Mouse (Mus musculus) neural tube, embryonic 14.5 days (tissue): ENCODE results near the gene Zfp346. TPM values are rescaled to one million over a fixed set of nuclear protein-coding genes. Genes with fewer than 3 reads are reported as not detected.

ENCODE experiments used
- ATAC-seq: fragments of 200-750 bp; cut with Nextera tagmentation; 2 replicates; pipeline ENCODE4 v1.8.0; 2017; ENCODE audit warnings: low read depth, mild to moderate bottlenecking, moderate TSS enrichment, moderate library complexity
- H3K27ac ChIP-seq: fragments of 300-500 bp; sonication (generic); 2 replicates; pipeline ENCODE4 v1.5.1; 2014; ENCODE audit warnings: low read depth, mild to moderate bottlenecking, control low read depth, low read length, moderate library complexity, mixed read lengths
- H3K27me3 ChIP-seq: fragments of 300-500 bp; sonication (generic); 2 replicates; pipeline ENCODE4 v1.6.1; 2014; ENCODE audit warnings: low read length; ENCODE audit not compliant: control insufficient read depth, insufficient read depth
- H3K36me3 ChIP-seq: fragments of 300-500 bp; sonication (generic); 2 replicates; pipeline ENCODE4 v1.6.1; 2014; ENCODE audit warnings: low read length, mixed read lengths; ENCODE audit not compliant: control insufficient read depth, insufficient read depth
- H3K4me1 ChIP-seq: fragments of 300-500 bp; sonication (generic); 2 replicates; pipeline ENCODE4 v1.6.1; 2014; ENCODE audit warnings: low read length; ENCODE audit not compliant: control insufficient read depth, insufficient read depth
- H3K4me2 ChIP-seq: fragments of 300-500 bp; sonication (generic); 2 replicates; pipeline ENCODE4 v1.6.1; 2014; ENCODE audit warnings: mild to moderate bottlenecking, low read depth, low read length, control low read depth
- H3K4me3 ChIP-seq: fragments of 300-500 bp; sonication (generic); 2 replicates; pipeline ENCODE4 v1.5.1; 2014; ENCODE audit warnings: low read depth, low read length, control low read depth, mixed read lengths
- H3K9ac ChIP-seq: fragments of 300-500 bp; sonication (generic); replicated peaks from 2 replicates; pipeline ENCODE4 v1.6.1; 2014; ENCODE audit warnings: low read depth, mild to moderate bottlenecking, control low read depth, low read length, mixed read lengths
- H3K9me3 ChIP-seq: fragments of 300-500 bp; sonication (generic); 2 replicates; pipeline ENCODE4 v1.6.1; 2016; ENCODE audit warnings: low read length; ENCODE audit not compliant: control insufficient read depth
- WGBS: fragments of 180-500 bp; shearing (Covaris S2); extraction: QIAGEN DNeasy Blood & Tissue Kit; methylation state at CpG from one replicate; pipeline ENCODE4 v1.1.7; 2014; 5-methylcytosine and 5-hydroxymethylcytosine counted together
- polyA plus RNA-seq: library from polyadenylated mRNA; unstranded; fragments of >200 nt; fragmentation: Nextera tagmentation; extraction: Ambion mirVana; gene quantifications from 2 replicates; pipeline ENCODE4 v1.2.1, GENCODE M21; 2014

The Zfp346 gene
- polyA plus RNA-seq, 1 experiment from 2014 or later = 34.5 TPM

GRCm38 (mm10) chr13:55177903-55178496 lies 72.9 kb downstream of the Zfp346 start:
- Histone ChIP-seq H3K27ac (no peak overlapping the region; the same call in 1 of the 2 replicates), H3K4me3 (no peak overlapping the region), H3K36me3 (no peaks in the 10 kb centered on the region), H3K9ac (no peak overlapping the region), H3K27me3 (no peaks in the 10 kb centered on the region), H3K9me3 (no peaks in the 10 kb centered on the region), H3K4me2 (no peak overlapping the region), H3K4me1 (no peaks in the 10 kb centered on the region)
- 67% methylated on average over 4 of the region's 4 CpGs for WGBS
- ATAC-seq = no peak

- no peaks in the 10 kb centered on the region for H3K4me1 ChIP-seq
- H3K9me3 ChIP-seq = no peaks in the 10 kb centered on the region
- H3K27me3 ChIP-seq = no peaks in the 10 kb centered on the region
- no peak overlapping the region for H3K4me3 ChIP-seq
- WGBS = 25% methylated on average over 2 of the region's 2 CpGs
- no peak overlapping the region for H3K9ac ChIP-seq
- no peaks in the 10 kb centered on the region for H3K36me3 ChIP-seq
- no peak for ATAC-seq
- no peak overlapping the region; the same call in 1 of the 2 replicates for H3K27ac ChIP-seq
- H3K4me2 ChIP-seq = no peak overlapping the region
Measured at GRCm38 (mm10) chr13:55178556-55178955, 73.4 kb downstream of the Zfp346 start.

GRCm38 (mm10) chr13:55179591-55179990 lies 74.5 kb downstream of the Zfp346 start:
- 95% methylated on average over 3 of the region's 3 CpGs for WGBS

GRCm38 (mm10) chr13:55181786-55182172 lies 76.7 kb downstream of the Zfp346 start:
- H3K4me2 ChIP-seq = peak overlapping the region; percentile 36
- WGBS = 70% methylated on average over 2 of the region's 2 CpGs
- H3K4me1 ChIP-seq = no peaks in the 10 kb centered on the region
- H3K9ac ChIP-seq = no peak overlapping the region
- no peak overlapping the region for H3K4me3 ChIP-seq
- H3K27me3 ChIP-seq = no peaks in the 10 kb centered on the region
- no peak overlapping the region; the same call in 1 of the 2 replicates for H3K27ac ChIP-seq
- H3K9me3 ChIP-seq = no peaks in the 10 kb centered on the region
- ATAC-seq = 0 out of 2 replicates have a peak, but pooled peaks have one; percentile 10
- H3K36me3 ChIP-seq = no peaks in the 10 kb centered on the region

More at GRCm38 (mm10) chr13:55179591-55179990, 74.5 kb downstream of the Zfp346 start:
- Histone ChIP-seq H3K9ac (no peak overlapping the region), H3K4me3 (no peak overlapping the region), H3K4me2 (no peak overlapping the region), H3K27me3 (no peaks in the 10 kb centered on the region), H3K9me3 (no peaks in the 10 kb centered on the region), H3K27ac (no peak overlapping the region), H3K4me1 (no peaks in the 10 kb centered on the region), H3K36me3 (no peaks in the 10 kb centered on the region)
- ATAC-seq = no peak

- Histone ChIP-seq H3K27ac (peak overlapping the region; percentile 35), H3K4me2 (peak overlapping the region; percentile 36), H3K27me3 (no peaks in the 10 kb centered on the region), H3K36me3 (no peaks in the 10 kb centered on the region), H3K4me3 (peak overlapping the region; percentile 20), H3K9ac (peak overlapping the region; percentile 37; the same call in 1 of the 2 replicates), H3K4me1 (no peaks in the 10 kb centered on the region), H3K9me3 (no peaks in the 10 kb centered on the region)
- 3% methylated on average over 23 of the region's 23 CpGs for WGBS
- peak; percentile 84; the same call in 1 of the 2 replicates for ATAC-seq
Measured at GRCm38 (mm10) chr13:55182173-55182894, 77.2 kb downstream of the Zfp346 start.

GRCm38 (mm10) chr13:55183382-55183781 lies 78.3 kb downstream of the Zfp346 start:
- Histone ChIP-seq H3K4me1 (no peaks in the 10 kb centered on the region), H3K27ac (no peak overlapping the region), H3K27me3 (no peaks in the 10 kb centered on the region), H3K9ac (no peak overlapping the region), H3K9me3 (no peaks in the 10 kb centered on the region), H3K4me2 (no peak overlapping the region), H3K4me3 (no peak overlapping the region), H3K36me3 (no peaks in the 10 kb centered on the region)
- WGBS = 87% methylated on average over 6 of the region's 6 CpGs
- no peak for ATAC-seq

Other genes starting within 250 kb of the Zfp346 start
- 12.4 and 15.7 TPM in 2 replicates for gene Unc5a, start 155.9 kb upstream of the Zfp346 start, polyA plus RNA-seq
- gene Hk3, start 83.9 kb upstream of the Zfp346 start, polyA plus RNA-seq = 0.13 and 1.0 TPM in 2 replicates
- 20.6 and 20.9 TPM in 2 replicates for gene Uimc1, start 5.0 kb upstream of the Zfp346 start, polyA plus RNA-seq
- not detected in 2 replicates for gene Gm17617, start 28.2 kb downstream of the Zfp346 start, polyA plus RNA-seq
- 0.35 and 1.1 TPM in 2 replicates for gene Fgfr4, start 47.3 kb downstream of the Zfp346 start, polyA plus RNA-seq
- gene Nsd1, start 104.5 kb downstream of the Zfp346 start, polyA plus RNA-seq = 61.9 and 76.8 TPM in 2 replicates
- gene Prelid1, start 215.2 kb downstream of the Zfp346 start, polyA plus RNA-seq = 316 and 329 TPM in 2 replicates
- 99.0 and 101 TPM in 2 replicates for gene Rab24, start 216.6 kb downstream of the Zfp346 start, polyA plus RNA-seq
- gene Mxd3, start 224.5 kb downstream of the Zfp346 start, polyA plus RNA-seq = 5.7 and 5.9 TPM in 2 replicates